Mouse (Mus musculus) T-helper 2 cell (primary cell): ENCODE results near the gene Tas2r113.
"Not testable (repeated sequence)": the region's sequence is repeated elsewhere in the genome, so short reads cannot be mapped to it uniquely, and the experiment has no call there.

Source experiments
- in situ Hi-C: fragments of 300-600 bp; cut with MboI, MseI; formaldehyde crosslinking; loops from one replicate; pipeline ENCODE4 v1.15.1; 2025; ENCODE audit warnings: high pct_unique_total_duplicates

Tas2r113 gene

DNA sequence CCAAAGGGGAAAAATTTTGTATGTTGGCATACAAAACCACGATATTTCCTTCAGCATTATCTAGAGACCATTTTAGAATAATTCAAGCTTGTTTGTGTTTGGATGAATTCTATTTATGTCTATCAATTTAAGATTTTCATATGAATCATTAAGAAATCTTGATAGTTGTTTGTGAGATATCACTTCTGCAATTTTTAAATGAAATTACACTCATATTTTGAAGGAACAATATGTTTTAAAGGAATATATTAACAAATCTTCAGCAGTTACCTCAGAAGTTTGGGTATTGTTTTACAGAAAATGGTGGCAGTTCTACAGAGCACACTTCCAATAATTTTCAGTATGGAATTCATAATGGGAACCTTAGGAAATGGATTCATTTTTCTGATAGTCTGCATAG is at the start of gene Tas2r113:
TSS of gene Tas2r113 (plus strand) at position 301 of the 400 bp plus-strand sequence.
- in situ Hi-C loops = no loop called here

DNA sequence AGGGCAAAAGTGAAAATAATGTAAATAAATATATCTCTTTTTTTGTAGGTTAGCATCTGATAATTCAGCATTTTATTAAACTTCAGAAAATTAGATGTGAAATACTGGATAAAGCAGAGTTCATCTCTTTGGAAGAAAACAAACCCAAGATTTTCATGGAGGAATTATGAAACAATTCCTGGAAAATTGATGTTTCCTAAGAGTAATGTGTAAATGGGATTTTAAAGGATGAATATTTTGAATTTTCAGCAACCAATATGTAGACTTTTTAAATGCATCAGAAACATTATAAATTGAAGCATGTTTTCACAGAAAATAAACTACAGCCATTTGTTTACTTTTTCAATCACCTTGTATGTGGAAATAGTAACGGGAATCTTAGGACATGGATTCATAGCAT is 46.0 kb upstream of the Tas2r113 start, which contains the start of gene Tas2r123:
TSS of gene Tas2r123 (plus strand) at position 301 of the 400 bp plus-strand sequence.
- in situ Hi-C loops = no loop called here

DNA sequence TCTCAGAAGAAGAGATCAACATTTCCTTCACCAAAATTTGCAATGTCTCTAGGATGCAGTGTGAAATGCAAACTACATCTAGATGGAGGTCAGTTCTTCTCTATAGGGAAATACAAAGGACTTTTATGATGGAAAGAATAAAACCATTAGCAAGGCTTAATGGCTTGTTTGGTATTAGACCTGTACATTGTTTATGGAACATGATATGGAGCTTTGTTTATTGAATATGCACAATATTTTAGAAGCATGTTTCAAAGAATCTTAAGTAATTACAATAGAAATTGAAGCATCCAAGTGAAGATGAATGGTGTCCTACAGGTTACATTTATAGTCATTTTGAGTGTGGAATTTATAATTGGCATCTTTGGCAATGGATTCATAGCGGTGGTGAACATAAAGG is 37.7 kb upstream of the Tas2r113 start, which contains the start of gene Tas2r116:
TSS of gene Tas2r116 (plus strand) at position 301 of the 400 bp plus-strand sequence.
- in situ Hi-C loops = no loop called here

DNA sequence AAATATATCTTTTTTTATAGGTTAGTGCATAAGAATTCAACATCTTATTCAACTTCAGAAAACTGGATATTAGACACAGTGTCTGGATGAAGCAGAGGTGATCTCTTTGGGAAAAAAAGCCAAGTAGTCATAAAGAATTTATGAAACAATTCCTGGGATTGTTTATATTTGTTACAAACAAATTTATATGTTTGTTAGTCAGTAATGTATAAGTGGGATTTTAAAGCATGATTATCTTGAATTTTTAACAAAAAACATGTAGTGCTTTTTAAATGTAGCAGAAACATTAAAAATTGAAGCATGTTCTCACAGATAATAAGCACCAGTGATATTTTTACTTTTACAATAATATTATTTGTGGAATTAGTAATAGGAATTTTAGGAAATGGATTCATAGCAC is 25.1 kb upstream of the Tas2r113 start, which contains the start of gene Tas2r110:
TSS of gene Tas2r110 (plus strand) at position 301 of the 400 bp plus-strand sequence.
- in situ Hi-C loops = no loop called here

DNA sequence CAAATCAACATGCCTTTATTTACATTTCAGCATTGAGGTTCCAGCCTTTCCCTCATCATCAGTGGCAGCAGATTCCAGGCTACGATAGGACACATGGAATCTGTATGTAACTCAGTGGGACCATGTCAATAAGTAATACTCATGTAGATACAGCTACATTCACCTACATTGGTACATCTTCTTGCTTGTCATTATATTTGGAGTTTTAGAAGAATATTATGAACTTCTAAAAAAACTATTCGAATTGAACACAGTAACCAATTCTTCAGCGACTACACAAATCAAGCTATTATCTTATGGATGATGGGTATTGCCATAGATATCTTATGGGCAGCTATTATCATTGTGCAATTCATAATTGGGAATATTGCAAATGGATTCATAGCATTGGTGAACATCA is 16.5 kb downstream of the Tas2r113 start, which contains the start of gene Tas2r125:
TSS of gene Tas2r125 (plus strand) at position 301 of the 400 bp plus-strand sequence.
- in situ Hi-C loops = no loop called here

DNA sequence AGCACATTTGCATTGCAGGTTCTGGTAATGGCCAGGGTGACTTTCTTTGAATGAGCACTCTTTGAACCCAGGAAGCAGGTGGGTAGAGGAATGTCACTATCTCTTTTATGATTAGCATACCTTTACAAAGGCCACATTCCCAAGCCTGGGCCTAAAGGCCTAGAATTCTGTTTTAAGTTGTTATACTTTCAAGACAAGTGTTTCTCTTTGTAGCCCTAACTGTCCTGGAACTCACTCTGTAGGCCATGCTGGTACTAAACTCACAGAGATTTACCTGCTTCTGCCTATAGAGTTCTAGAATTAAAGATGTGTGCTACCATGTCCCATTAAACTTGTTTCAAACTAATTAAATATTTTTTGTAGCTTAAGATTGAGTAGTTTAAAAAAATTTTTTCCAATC is 48.6 kb downstream of the Tas2r113 start:
- in situ Hi-C loops = not testable (repeated sequence)
